Mouse (Mus musculus): ENCODE measurements around the gene Gm4969.

The Gm4969 gene

GRCm38 (mm10) chr7:19136673-19137334 lies 18.6 kb upstream of the Gm4969 start:
- no peak for DNase-seq (ENCODE audit: extremely low spot score, low spot score)

GRCm38 (mm10) chr7:19136168-19136567 lies 18.0 kb upstream of the Gm4969 start:
- DNase-seq (ENCODE audit: extremely low spot score, low spot score): no peak

- peak; percentile 97 for DNase-seq (ENCODE audit: extremely low spot score, low spot score)
Observed at GRCm38 (mm10) chr7:19131324-19131848, 13.2 kb upstream of the Gm4969 start.

GRCm38 (mm10) chr7:19130657-19131056 lies 12.5 kb upstream of the Gm4969 start:
- no peak for DNase-seq (ENCODE audit: extremely low spot score, low spot score)

- no peak for DNase-seq (ENCODE audit: extremely low spot score, low spot score)
Observed at GRCm38 (mm10) chr7:19129396-19129795, 11.2 kb upstream of the Gm4969 start.

GRCm38 (mm10) chr7:19127744-19128143 lies 9.6 kb upstream of the Gm4969 start:
- no peak for DNase-seq (ENCODE audit: extremely low spot score, low spot score)

- DNase-seq (ENCODE audit: extremely low spot score, low spot score): no peak
Observed at GRCm38 (mm10) chr7:19124713-19125112, 6.5 kb upstream of the Gm4969 start.

- no peak for DNase-seq (ENCODE audit: extremely low spot score, low spot score)
Observed at GRCm38 (mm10) chr7:19121686-19122085, 3.5 kb upstream of the Gm4969 start.

GRCm38 (mm10) chr7:19119631-19120429 lies 1.7 kb upstream of the Gm4969 start, which contains the start of gene Fbxo46:
Fbxo46 (plus strand) TSS chr7:19119859.
- peak; percentile 87 for DNase-seq (ENCODE audit: extremely low spot score, low spot score)

GRCm38 (mm10) chr7:19119083-19119482 lies 915 bp upstream of the Gm4969 start:
- no peak for DNase-seq (ENCODE audit: extremely low spot score, low spot score)

- no peak for DNase-seq (ENCODE audit: extremely low spot score, low spot score)
Observed at GRCm38 (mm10) chr7:19109565-19109964, 8.6 kb downstream of the Gm4969 start.

GRCm38 (mm10) chr7:19107436-19107835 lies 10.7 kb downstream of the Gm4969 start:
- DNase-seq (ENCODE audit: extremely low spot score, low spot score): no peak

- DNase-seq (ENCODE audit: extremely low spot score, low spot score): no peak
Observed at GRCm38 (mm10) chr7:19104486-19104885, 13.7 kb downstream of the Gm4969 start.

GRCm38 (mm10) chr7:19103741-19104140 lies 14.4 kb downstream of the Gm4969 start:
- no peak for DNase-seq (ENCODE audit: extremely low spot score, low spot score)

GRCm38 (mm10) chr7:19100290-19100689 lies 17.9 kb downstream of the Gm4969 start:
- DNase-seq (ENCODE audit: extremely low spot score, low spot score): no peak

GRCm38 (mm10) chr7:19098811-19099210 lies 19.4 kb downstream of the Gm4969 start:
- DNase-seq (ENCODE audit: extremely low spot score, low spot score): no peak

- no peak for DNase-seq (ENCODE audit: extremely low spot score, low spot score)
Observed at GRCm38 (mm10) chr7:19097863-19098262, 20.3 kb downstream of the Gm4969 start.

GRCm38 (mm10) chr7:19097217-19097616 lies 21.0 kb downstream of the Gm4969 start:
- no peak for DNase-seq (ENCODE audit: extremely low spot score, low spot score)

GRCm38 (mm10) chr7:19096421-19096976 lies 21.7 kb downstream of the Gm4969 start:
- DNase-seq (ENCODE audit: extremely low spot score, low spot score): no peak

- peak; percentile 82 for DNase-seq (ENCODE audit: extremely low spot score, low spot score)
Observed at GRCm38 (mm10) chr7:19095751-19096110, 22.4 kb downstream of the Gm4969 start.

- peak; percentile 77 for DNase-seq (ENCODE audit: extremely low spot score, low spot score)
Observed at GRCm38 (mm10) chr7:19094826-19095750, 23.1 kb downstream of the Gm4969 start.
